Mouse (Mus musculus) liver, adult 2 months (tissue): Measurements from ENCODE around the gene Arhgef18.

Experiments
- CTCF ChIP-seq: fragments of 200-500 bp; IDR thresholded peaks from 2 replicates; pipeline ENCODE4 v1.5.1; 2011; ENCODE audit warnings: low read depth, low read length, control low read depth
- POLR2A ChIP-seq: fragments of 200-500 bp; IDR thresholded peaks from 2 replicates; pipeline ENCODE4 v1.6.1; 2011; ENCODE audit warnings: low read length, control low read depth; ENCODE audit not compliant: insufficient read depth; ENCODE audit errors: extremely low read depth

DNA sequence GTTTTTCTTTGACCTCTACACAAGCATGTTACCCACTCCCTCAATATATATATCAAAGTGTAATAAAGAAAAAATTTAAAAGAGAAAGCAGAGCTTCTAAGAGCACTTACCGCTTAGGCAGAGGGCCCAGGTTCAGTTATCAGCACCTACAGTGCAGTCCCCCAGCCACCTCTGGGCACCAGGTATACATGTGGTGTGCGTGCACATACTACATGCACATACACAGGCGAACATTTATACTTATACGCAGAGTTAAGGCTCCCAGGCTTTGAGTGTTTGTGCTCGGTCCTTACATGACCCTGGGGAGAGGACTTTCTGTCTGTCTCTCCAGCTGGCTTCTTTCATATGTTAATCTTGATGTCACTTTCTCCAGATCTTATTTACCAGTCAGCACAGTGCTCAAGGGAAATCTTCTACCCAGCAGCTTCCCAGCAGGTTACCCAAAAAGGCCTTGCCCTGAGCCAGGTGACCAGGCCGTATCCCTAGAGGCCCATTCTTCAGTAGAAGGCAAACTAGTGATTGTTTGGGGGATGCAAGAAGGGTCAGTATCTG lies 21.9 kb downstream of the Arhgef18 start:
- TF ChIP-seq CTCF = no peak
- TF ChIP-seq POLR2A = no peak
